In the genomic region with DNA sequence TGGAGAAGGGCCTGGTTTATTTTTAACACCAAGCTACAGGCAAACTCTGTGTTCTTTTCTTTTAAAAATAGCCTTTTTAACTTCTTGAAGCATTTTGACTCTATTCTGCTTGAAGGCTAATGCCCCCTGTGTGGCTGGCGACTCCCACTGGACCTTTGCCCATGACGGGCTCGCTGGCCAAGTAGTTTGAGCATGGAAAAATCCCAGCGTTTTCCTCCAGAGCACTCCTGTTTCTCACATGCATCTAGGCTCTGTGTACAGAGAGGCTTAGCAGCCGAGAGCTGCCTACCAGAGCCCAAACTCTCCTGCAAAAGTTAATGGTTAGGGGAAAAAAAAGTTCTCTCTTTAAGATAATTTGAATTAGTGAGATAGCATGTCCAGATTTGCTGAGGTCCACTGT, we compare ENCODE assay signal across 8 mouse cellular contexts. TPM values are rescaled to one million over a fixed set of nuclear protein-coding genes. Genes with fewer than 3 reads are reported as not detected.
DNase-seq lines count a peak whose midpoint lies in the region; ATAC-seq and TF ChIP-seq lines count a peak whose summit lies in the region.

No protein-coding gene starts in this region.

- peak; percentile 53 for ATAC-seq in heart, postnatal 0 days (ENCODE audit: insufficient read depth, low read depth)
- ATAC-seq in forebrain, embryonic 11.5 days (replicated peaks; ENCODE audit: low FRiP score): no peak

- H3K9ac ChIP-seq in heart, postnatal 0 days (replicated peaks; ENCODE audit: low read depth, low read length): 0 out of 2 replicates have a peak overlapping the region, but pooled peaks have one; percentile 2
- no peak overlapping the region for H3K9ac ChIP-seq in forebrain, embryonic 11.5 days (ENCODE audit: low read length)

- TF ChIP-seq EP300 in heart, postnatal 0 days (IDR thresholded peaks at IDR 0.05; ENCODE audit: low read depth): no peak

- peak overlapping the region; percentile 58 for H3K27ac ChIP-seq in heart, postnatal 0 days (ENCODE audit: low read depth)
- H3K27ac ChIP-seq in forebrain, embryonic 11.5 days (ENCODE audit: low read depth, low read length): no peak overlapping the region

- H3K4me3 ChIP-seq in heart, postnatal 0 days (ENCODE audit: low read depth, low read length): no peak overlapping the region
- H3K4me3 ChIP-seq in forebrain, embryonic 11.5 days (ENCODE audit: low read depth, low read length): no peak overlapping the region

- H3K36me3 ChIP-seq in heart, postnatal 0 days (replicated peaks; ENCODE audit: control insufficient read depth, insufficient read depth, low read length): no peaks in the 10 kb centered on the region
- no peaks in the 10 kb centered on the region for H3K36me3 ChIP-seq in forebrain, embryonic 11.5 days (ENCODE audit: control insufficient read depth, insufficient read depth, low read length)

- H3K4me2 ChIP-seq in heart, postnatal 0 days (ENCODE audit: low read depth, low read length): no peak overlapping the region
- no peak overlapping the region for H3K4me2 ChIP-seq in forebrain, embryonic 11.5 days (ENCODE audit: low read depth, low read length, severe bottlenecking)

- H3K4me1 ChIP-seq in heart, postnatal 0 days (ENCODE audit: control insufficient read depth, insufficient read depth): peaks cover 13% of the 10 kb centered on the region; the same call in 1 of the 2 replicates
- H3K4me1 ChIP-seq in forebrain, embryonic 11.5 days (replicated peaks; ENCODE audit: control insufficient read depth, insufficient read depth, low read length): peaks cover 5% of the 10 kb centered on the region; the same call in 1 of the 2 replicates

- H3K9me3 ChIP-seq in heart, postnatal 0 days (replicated peaks; ENCODE audit: control insufficient read depth, low read length): no peaks in the 10 kb centered on the region; the same call in 1 of the 2 replicates
- H3K9me3 ChIP-seq in forebrain, embryonic 11.5 days (ENCODE audit: control insufficient read depth, low read length): no peaks in the 10 kb centered on the region

- 13% methylated on average over 5 of the region's 5 CpGs for WGBS in heart, postnatal 0 days
- WGBS in forebrain, embryonic 11.5 days: 63% methylated on average over 5 of the region's 5 CpGs

- peak; percentile 20 for DNase-seq in urinary bladder, postnatal 14 days (ENCODE audit: low spot score)
- no peak for DNase-seq in urinary bladder, postnatal 10 days (ENCODE audit: low spot score)
- peak; percentile 32 to 54 for DNase-seq in cerebellum, postnatal 4 days (ENCODE audit: low spot score in 2 of 2)
- DNase-seq in heart, postnatal 0 days (ENCODE audit: low spot score): peak; percentile 36
- peak; percentile 31 to 60 for DNase-seq in layer of hippocampus, postnatal 14 days (ENCODE audit: low spot score in 2 of 2)
- DNase-seq in right cerebral cortex, postnatal 10 days (ENCODE audit: low spot score in 2 of 2): peak; percentile 63 to 77
- DNase-seq in forebrain, embryonic 11.5 days (ENCODE audit: low spot score): no peak
- DNase-seq in thymus, postnatal 0 days (ENCODE audit: low spot score): no peak

- no peaks in the 10 kb centered on the region for H3K27me3 ChIP-seq in heart, postnatal 0 days (ENCODE audit: control insufficient read depth, insufficient read depth, low read length)
- H3K27me3 ChIP-seq in forebrain, embryonic 11.5 days (ENCODE audit: control insufficient read depth, insufficient read depth, low read length): no peaks in the 10 kb centered on the region

- no peak for TF ChIP-seq CTCF in heart, postnatal 0 days (IDR thresholded peaks at IDR 0.05; ENCODE audit: low read depth)

RNA-seq across cellular contexts. Expression of a gene that starts 52.7 kb away (rescaled TPM):
- total RNA-seq in heart, postnatal 0 days (2014; rRNA removed; ENCODE audit: low replicate concordance): not detected in 2 replicates
- not detected in 2 replicates for polyA plus RNA-seq in heart, postnatal 0 days (2015; fragmentation: Nextera tagmentation; extraction: Ambion mirVana)
- not detected for total RNA-seq in layer of hippocampus, postnatal 14 days (2021)
- not detected in 2 replicates for polyA plus RNA-seq in forebrain, embryonic 11.5 days (2014; fragmentation: Nextera tagmentation; extraction: Ambion mirVana)
- not detected in 2 replicates for polyA plus RNA-seq in thymus, postnatal 0 days (2015; fragmentation: Nextera tagmentation; extraction: Ambion mirVana)

Comparison
In these comparisons a context has a peak if more than half of its experiments do, and no peak if none do; other contexts are left out.
1. DNase-seq: peak in urinary bladder, postnatal 14 days (single experiment), cerebellum, postnatal 4 days (2 of 2), heart, postnatal 0 days (single experiment), layer of hippocampus, postnatal 14 days (2 of 2) and right cerebral cortex, postnatal 10 days (2 of 2); none in urinary bladder, postnatal 10 days (single experiment), forebrain, embryonic 11.5 days (single experiment) and thymus, postnatal 0 days (single experiment).